Mouse (Mus musculus) spleen, embryonic (tissue): Measurements from ENCODE around the gene Arhgef28.
"Not testable (repeated sequence)": the region's sequence is repeated elsewhere in the genome, so short reads cannot be mapped to it uniquely, and the experiment has no call there.

Experiments
- CTCF ChIA-PET: fragments of 350-600 bp; sonication (Branson Sonifier 250); formaldehyde crosslinking; loops from one replicate; lab custom pipeline; 2022; lab: Charles Lee

Arhgef28 gene

DNA sequence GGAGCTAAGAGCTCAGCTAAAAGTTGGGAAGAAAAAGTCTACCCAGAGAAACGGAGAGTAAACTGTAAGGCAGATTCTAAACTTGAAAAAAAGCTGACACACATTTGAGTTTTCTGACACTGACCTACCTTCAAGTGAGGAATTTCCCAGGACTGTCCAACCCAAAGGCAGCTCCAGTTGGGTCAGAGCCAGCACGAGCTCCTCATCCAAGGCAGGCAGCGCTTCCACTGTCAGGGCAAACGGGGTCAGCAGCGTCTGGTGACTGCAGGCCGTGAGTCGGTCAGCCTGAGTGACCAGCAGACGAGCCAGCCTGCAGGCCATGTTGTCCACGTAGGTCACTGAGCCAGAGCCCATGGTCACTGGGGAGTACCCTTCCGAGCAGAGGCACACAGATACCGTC is 131.4 kb downstream of the Arhgef28 start:
- CTCF ChIA-PET, result no interaction called here

DNA sequence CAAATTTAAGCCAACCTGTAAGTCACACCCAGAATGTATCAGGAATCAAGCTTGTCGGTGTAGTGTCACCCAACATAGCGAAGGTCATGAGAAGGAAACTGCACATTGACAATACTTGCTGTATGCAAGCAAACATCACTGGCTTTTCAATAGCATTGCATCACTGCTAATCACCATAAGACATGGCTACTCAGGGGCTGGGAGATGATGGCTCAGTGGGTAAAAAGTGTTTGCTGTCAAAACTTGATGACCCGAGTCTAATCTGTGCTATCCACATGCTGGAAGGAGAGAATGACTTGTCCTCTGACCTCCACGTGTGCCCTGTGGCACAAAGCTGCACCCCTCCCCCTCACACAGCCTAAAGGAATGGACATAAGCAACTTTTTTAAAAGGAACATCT is 133.0 kb downstream of the Arhgef28 start:
- CTCF ChIA-PET, result no interaction called here

DNA sequence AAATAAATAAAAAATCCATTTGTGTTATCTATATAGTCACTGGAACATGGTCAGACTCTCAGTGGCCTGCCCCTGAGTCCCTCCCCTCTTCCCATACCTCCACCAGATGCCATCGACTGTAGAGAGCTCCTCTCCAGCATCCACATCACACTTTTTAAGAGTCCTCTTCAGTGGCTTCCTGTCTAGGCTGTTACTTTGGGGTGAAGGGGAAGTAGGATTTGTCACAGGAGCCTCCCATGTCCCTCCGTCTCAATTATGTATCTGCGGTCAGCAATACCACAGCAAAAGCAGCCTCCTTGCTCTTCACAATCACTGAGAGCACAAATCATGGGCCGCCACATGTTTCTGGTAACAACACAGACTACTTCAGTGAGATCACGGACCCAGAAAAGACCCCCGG is 135.8 kb downstream of the Arhgef28 start:
- CTCF ChIA-PET, result no interaction called here

DNA sequence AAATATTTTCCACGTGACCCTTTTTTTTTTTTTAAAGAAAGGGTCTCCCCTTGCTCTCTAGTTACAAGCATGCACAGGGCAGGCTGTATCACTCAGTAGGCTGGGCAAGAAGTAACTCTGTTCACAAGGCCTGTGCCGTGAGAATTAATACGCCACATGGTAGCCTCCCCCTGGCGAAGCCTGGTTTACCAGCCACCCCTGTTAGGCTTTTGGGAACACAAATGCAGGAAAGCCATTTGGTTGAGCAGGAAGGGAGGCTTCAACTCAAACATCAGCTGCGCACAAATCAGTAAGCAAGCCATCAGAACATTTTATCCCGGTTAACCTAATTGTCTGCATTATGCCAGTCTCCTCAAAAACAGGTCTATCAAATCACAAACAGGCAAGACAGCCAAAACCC is 136.6 kb downstream of the Arhgef28 start:
- CTCF ChIA-PET, result no interaction called here

DNA sequence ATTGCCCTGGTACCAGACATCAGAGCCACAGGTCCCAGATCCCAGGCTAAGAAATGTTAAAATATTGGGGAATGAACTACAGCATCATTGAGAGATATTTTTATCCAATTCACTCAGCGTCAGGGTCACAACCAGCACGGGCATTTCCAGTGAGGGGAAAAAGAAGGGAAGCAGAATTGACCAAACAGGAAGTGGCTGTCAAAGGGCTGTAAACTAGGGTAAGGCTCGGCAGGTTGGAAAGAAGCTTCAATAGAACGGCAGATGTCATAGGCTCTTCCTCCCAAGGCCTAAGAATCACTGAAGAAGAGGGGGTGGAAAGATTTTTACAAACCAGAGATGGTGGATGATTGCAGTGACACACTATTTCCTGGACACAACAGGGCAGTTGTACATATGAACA is 143.4 kb downstream of the Arhgef28 start:
- CTCF ChIA-PET, result no interaction called here

DNA sequence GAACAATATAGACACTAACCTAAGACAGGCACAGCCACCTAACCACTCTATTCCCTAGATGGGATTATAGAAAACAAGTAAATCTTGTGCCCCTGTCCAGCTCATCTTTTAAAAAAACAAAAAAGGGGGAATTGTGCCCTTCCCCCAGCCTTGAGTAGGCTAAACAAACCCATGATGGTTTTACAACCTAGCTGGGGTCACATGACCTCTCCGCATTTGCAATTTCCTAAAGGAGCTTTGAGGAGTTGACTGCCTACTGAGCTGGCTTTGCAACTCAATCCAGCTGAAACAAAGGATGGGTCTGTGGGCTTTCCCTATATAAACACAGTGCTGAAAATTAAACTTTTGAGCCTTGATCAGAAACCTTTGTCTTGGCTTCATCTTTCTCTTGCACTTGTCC is 146.1 kb downstream of the Arhgef28 start:
- CTCF ChIA-PET, result not testable (repeated sequence)

DNA sequence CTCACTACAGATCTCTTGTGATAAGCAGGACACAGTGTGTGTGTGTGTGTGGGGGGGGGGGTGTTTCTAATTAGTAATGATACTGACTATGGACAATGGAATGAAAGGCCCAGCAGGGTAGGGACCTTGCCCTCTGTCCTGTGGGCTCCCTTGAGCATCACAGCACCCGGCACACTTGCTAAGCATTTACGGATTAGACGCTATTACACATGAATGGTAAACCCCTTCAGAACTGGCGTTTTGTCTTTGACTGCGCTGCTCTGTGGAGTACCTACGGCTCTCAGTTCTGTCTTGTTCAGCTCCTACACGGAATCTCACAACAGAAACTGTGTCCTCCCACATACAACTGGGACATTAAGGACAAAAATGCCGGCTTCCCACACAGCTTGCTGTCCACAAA is 151.0 kb downstream of the Arhgef28 start:
- CTCF ChIA-PET, result no interaction called here

DNA sequence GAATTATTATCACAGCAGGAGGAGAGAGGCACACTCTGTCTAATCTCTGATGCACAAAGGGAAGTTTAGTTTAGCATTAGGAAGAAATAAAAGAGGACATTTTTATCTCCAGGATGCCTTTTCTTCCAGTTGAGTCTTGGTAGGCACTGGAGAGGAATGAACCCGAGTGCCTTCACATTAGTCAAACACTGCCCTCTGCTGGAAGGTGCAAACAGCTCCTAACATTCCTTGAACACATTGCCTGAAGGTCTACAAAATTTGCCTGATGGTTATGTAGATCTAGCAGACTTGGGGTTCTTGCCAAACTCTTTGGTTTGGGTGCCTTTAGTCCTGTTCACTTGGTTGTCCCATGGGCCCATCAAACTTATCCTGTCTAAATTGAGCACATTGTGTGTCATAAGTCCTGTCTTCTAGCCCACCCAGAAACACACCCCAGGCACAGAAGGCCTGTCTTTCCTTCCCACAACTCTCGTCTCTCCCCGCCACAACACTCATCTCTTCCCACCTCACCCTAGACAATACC is 165.6 kb downstream of the Arhgef28 start:
- CTCF ChIA-PET, result interaction anchor here (0.6 kb wide), 1 partner anchor 26 kb away, joined by 3 read pairs; no protein-coding TSS in a partner anchor

DNA sequence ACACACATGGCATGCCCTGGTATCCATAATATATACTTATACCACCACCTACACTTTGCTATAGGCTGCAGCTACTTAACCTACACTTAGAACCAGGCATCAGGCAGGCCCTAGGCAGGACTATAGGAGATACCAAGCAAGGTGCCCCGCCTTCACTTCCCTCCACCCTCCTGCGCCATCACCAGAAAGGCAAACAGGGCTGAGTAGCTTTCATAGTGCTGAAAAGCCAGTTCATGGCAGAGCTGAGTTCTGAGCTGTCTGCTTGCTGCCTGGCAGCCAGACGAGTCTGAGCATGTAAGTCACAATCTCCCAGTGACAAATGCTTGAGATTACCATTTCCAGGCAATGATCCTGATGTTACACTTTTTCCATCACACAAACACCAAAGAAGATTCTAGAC is 167.5 kb downstream of the Arhgef28 start:
- CTCF ChIA-PET, result no interaction called here

DNA sequence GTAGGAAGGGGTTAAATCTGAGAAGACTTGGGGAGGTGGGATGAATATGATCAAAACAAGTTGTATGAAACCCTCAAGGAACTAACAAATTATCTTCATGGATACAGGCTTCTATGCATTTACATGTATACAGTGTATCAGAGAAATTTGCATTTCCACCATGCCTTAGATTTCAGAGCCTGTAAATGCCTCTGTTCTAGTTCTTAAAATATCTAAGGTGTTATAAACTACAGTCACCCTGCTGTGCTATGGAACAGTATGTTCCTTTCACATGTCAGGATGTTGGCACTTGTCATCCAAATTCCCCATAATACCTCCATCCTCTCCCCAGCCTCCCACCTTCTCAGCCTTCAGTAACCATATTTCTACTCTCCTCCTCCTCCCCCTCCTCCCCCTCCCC is 168.5 kb downstream of the Arhgef28 start:
- CTCF ChIA-PET, result no interaction called here

DNA sequence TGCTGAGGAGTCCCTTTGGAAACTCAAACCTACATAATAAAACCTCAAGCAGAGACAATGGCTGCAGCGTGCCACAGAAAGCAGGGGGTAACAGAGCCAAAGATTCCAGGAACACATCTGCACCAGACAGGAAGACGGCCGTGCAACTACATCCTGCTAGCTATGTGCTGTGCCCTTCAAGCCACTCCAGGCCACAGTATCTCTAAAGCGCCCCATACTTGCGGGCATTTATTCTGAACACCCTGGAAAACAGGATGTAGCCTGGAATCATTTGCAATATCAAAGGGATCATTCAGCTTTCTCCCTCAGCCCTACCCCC is 174.6 kb downstream of the Arhgef28 start:
- CTCF ChIA-PET, result no interaction called here

DNA sequence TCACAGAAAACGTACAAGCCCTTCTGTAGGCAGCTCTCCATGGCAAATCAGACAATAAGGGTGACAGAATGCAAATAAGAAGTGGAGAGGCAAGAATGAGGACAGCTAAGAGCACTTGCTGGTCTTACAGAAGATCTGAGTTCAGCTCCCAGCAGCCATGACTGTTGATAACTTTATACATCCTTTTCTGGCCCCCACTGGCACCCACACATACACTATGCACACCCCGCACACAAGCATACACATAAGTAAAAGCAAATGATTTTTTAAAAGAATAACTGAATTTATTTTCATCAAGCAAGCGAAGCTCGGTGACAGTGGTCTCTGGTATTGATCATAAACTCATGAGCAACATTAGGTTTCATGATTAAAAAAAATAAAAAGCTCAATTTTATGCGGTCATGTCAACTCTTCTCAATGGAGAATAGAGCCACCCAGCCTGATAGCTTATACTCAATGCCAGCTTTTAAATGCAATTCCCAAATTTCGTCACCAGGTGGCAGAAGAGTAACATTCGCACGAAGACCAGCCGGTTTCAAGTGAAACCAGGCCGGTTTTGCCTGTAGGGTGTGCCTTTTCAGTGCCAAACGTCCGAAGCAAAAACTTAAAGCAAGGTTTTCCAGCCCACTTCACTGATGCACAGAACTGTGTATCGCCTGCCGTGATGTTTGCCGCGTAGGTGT is 175.1 kb downstream of the Arhgef28 start:
- CTCF ChIA-PET, result no interaction called here

DNA sequence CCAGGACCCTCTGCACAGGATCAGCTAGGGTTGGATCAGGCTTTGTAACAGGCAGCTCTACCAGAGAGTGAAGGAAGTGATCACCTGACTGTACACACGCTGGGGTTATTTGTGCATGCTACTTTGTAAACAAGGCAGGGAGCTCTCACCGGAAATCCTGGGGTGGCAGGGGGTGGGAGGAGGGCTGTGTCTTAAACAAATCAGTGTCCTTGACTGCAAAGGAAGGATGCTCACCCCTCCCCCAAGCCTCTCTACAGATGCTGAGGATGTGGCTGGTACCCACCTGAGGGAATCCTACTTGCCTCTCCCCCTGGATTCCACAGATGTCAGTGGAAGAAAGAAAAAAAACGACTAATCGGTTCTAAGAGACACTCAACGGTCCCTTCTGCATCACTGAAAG is 176.2 kb downstream of the Arhgef28 start:
- CTCF ChIA-PET, result interaction anchor here (0.6 kb wide), 1 partner anchor 490 kb away, joined by 4 read pairs; no protein-coding TSS in a partner anchor

DNA sequence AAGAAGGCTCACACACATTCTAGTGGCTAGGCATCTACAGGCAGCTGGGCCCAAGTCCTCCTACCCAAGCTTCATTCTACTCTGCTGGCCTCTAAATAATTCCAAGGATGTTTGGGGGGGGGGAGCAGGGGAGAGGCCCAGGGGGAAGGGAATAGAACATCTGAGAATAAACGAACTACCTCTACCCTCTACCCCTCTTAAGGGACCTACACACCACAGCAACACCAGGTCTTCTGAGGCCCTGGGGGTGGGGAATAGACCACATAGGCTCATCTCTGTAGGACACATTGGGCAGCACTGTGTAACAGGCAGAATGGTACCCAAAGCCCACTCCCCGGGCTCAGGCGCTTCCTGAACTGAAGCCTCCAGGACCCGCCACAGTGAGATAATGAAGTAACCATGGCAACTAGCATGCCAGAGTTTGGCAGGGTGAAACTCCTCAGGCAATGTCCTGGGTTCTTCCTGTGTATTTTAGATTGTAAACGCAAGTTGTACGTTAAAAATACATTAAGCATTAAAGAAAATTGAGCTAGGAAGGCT is 177.5 kb downstream of the Arhgef28 start:
- CTCF ChIA-PET, result interaction anchor here (0.7 kb wide), 1 partner anchor 15 kb away, joined by 4 read pairs; no protein-coding TSS in a partner anchor

DNA sequence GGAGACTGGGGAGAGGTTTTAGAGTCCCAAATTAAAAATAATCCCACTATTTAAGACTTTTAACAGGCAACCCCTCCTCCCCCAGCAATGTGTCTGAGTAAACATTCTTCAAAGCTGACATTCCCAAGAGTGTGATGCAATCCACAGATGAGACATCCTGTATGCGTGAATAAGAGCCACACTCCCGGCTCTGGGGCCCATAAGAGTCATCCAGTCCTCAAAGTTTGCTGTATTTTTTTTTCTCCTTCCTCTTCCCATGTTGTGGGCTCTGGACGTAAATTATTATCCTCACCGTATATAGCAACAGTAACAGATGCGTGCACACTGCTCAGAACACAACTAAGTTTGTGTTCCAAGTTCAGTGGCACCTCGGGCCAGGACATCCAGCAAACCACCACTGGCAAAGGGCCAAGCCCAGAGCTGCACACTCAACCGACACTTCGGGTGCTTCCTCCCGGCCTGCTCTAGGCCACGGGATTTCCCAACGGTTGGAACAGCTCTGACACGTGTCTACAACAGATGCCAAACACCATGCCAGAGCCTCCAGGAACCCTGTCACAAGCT is 178.5 kb downstream of the Arhgef28 start:
- CTCF ChIA-PET, result no interaction called here

DNA sequence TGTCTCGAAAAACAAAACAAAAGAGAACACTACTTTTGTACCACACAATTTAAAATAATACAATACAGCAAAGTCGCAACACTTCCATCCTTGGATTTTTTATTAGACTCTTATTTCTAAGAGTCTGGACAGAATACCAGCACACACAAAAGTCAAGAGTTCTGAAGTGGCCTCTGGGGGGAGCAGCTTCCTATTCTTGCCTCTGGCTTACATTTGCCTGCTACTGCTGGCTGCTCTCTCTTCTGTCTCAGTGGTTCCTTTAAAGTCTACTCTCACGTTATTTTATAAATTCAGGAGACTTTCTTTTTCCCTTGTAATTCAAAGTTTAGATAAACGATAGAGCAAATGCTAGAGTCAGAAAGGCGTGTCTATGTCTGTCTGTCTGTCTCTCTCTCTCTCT is 179.1 kb downstream of the Arhgef28 start:
- CTCF ChIA-PET, result no interaction called here

DNA sequence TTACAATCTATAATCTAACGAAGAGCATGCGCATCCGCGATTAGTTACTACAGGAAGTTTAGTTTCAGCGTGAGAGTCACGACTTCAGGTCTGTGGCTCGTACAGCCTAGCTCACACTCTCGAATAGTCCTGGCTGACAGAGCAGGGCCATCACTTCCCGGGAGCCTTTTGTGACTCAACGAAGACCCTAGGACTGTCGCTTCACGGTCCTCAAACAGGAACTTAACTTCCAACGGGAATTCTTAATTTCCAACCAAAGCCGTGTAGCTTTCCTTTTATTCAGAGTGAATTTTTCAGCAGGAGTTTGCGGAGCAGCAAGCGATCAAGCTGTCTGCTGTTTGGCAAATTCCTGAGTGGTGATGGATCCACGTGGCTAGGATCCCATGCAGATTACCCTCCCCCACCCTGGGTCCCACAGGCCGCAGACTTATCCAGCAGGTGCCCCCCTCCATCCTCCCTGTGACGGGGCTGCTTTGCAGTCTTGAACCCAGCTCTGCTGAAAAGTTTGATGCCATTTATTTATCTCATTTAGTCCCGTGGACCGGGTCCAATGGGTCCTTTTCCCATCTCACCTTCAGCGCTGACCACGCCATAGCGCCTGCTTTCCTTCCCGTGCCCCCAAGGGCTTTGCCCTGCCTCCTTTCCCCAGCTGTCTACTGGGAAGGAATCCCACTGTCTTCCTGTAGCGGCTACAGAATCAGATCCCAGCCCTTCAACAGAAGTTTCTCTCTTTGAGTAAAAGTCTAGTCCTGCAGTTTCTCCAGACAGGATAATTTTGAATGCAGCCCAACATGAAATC is 180.3 kb downstream of the Arhgef28 start:
- CTCF ChIA-PET, result no interaction called here

DNA sequence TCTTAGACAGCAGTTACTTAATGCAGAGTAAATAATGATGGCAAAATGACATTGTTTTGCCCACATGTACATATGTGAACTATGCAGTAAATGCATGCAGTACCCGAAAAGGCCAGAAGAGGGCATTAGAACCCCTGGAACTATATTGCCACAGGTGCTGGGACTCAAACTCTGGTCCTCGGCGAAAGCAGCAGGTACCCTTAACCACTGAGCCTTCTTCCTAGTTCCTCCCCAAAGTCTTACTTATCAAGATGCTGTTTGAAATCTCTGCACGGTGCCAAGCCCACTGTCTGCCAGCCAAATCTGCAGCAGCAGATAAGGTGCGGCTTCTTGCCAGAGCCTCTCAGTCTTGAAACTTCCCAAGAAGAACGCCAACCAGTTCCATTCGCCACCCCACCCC is 181.1 kb downstream of the Arhgef28 start:
- CTCF ChIA-PET, result no interaction called here

DNA sequence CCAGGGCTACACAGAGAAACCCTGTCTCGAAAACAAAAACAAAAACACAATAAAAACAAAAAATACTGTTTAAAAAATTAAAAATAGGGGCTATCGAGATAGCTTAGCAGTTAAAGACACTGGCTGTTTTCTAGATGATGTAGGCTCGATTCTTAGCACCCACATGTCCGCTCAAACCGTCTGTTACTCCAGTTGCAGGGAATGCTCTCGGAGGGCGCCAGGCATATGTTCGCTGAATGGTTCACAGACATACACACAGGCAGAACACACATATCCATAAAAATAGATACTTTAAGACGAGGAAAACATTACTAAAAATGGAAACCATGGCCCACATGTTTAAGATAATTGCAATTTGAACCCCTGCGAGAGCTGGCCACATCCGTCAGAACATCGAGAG is 181.6 kb downstream of the Arhgef28 start:
- CTCF ChIA-PET, result no interaction called here

DNA sequence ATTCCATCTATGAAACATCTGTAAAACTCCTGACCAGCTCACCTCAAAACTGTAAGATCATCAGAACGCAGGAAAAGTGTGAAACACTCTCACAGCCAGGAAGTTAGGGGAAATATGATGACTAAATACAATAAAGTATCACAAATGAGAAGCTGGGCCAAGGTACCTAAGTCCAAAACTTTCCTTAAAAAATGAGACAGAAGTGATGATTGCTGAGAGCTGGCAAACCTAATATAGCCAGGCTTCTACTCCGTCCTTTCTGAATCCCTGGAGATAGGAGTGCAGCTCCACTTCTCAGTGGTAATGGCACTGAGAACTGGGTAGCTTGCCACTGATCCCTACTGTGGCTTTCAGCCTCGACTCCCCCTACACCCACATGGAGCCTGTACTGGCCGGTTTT is 184.3 kb downstream of the Arhgef28 start:
- CTCF ChIA-PET, result no interaction called here

DNA sequence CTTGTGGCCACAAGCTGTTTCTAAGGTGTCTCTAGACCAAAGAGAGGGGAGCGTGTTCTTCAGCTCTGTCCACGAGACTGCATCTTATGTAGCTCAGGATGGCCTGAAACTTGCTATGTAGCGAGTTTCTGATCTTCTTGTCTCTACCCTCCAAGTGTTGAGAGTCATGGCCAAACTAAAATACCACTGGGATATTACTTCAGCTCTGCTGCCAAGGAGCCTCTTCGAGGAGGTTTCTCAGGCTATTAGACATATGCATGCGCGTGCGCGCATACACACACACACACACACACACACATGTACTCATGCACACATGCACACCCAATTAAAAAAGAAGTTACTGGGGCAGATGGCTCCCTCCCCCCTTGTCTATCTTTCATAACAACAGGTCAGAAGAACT is 187.4 kb downstream of the Arhgef28 start:
- CTCF ChIA-PET, result not testable (repeated sequence)

DNA sequence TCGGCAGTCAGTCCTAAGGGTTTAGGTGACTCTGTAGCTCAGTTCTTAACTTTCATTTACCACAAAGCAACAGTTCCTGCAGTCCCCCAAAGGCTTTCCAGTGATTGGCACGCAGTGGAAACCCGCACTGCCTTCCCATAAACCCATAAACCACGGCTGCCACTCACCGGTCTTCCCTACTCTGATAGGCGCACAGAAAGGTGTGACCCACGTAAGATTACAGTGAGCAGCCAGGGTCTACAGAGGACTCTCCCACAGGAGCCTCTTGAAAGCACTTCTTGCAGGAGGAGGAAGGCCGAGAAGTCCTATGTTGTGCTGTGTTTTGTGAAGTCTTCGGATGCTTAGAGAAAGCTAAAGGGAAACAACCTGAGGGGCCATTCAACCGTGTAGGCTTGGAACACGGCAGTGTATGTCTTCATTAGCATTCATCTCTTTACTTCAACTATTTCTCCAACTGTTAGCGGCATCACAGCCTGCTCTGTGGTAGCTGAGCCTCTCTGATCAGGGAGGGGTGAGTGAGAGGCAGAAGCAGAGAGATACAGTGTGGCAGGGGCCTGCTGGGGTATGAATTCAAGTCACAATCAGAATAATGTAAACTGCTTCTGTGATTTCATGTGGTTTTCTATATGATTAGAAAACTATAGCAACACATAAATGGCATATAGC is 189.2 kb downstream of the Arhgef28 start:
- CTCF ChIA-PET, result no interaction called here
